Mouse (Mus musculus): ENCODE measurements around the gene Tfeb. TPM values are rescaled to one million over a fixed set of nuclear protein-coding genes. Genes with fewer than 3 reads are reported as not detected.

Tfeb gene
- polyA plus RNA-seq, 1 experiment: 7.6 TPM

- H3K79me3 ChIP-seq (ENCODE audit: low read depth): no peaks in the 10 kb centered on the region
- no peaks in the 10 kb centered on the region for H3K36me3 ChIP-seq (ENCODE audit: control insufficient read depth, insufficient read depth)
- peaks cover 39% of the 10 kb centered on the region for H3K27me3 ChIP-seq (ENCODE audit: control insufficient read depth, insufficient read depth, insufficient read length)
- no peak overlapping the region for H3ac ChIP-seq (ENCODE audit: control insufficient read depth, insufficient read length, low read depth)
- no peaks in the 10 kb centered on the region for H3K79me2 ChIP-seq (ENCODE audit: control insufficient read depth, insufficient read depth)
- TF ChIP-seq MAX (IDR thresholded peaks at IDR 0.05) (no peak), CEBPB (IDR thresholded peaks at IDR 0.05; ENCODE audit: low read depth) (no peak), FOSL1 (IDR thresholded peaks at IDR 0.05; ENCODE audit: insufficient read depth, low read length, poor library complexity, severe bottlenecking) (no peak), CTCF (IDR thresholded peaks at IDR 0.05; ENCODE audit: control insufficient read depth, insufficient read depth, insufficient read length) (no peak), USF1 (IDR thresholded peaks at IDR 0.05; ENCODE audit: low read depth) (no peak)
- no peak overlapping the region for H3K4me3 ChIP-seq (ENCODE audit: insufficient read depth, poor library complexity, severe bottlenecking)
These were observed 74.5 kb downstream of the Tfeb start for GRCm38 (mm10) chr17:47811265-47811800.

- Histone ChIP-seq H3K79me2 (ENCODE audit: control insufficient read depth, insufficient read depth) (no peaks in the 10 kb centered on the region), H3K36me3 (ENCODE audit: control insufficient read depth, insufficient read depth) (no peaks in the 10 kb centered on the region), H3K79me3 (ENCODE audit: low read depth) (no peaks in the 10 kb centered on the region), H3K4me3 (ENCODE audit: insufficient read depth, poor library complexity, severe bottlenecking) (no peak overlapping the region), H3ac (ENCODE audit: control insufficient read depth, insufficient read length, low read depth) (no peak overlapping the region), H3K27me3 (ENCODE audit: control insufficient read depth, insufficient read depth, insufficient read length) (peaks cover 39% of the 10 kb centered on the region)
- TF ChIP-seq FOSL1 (IDR thresholded peaks at IDR 0.05; ENCODE audit: insufficient read depth, low read length, poor library complexity, severe bottlenecking): no peak
- TF ChIP-seq USF1 (IDR thresholded peaks at IDR 0.05; ENCODE audit: low read depth): peak; percentile 34
These were observed 75.4 kb downstream of the Tfeb start for GRCm38 (mm10) chr17:47812200-47812599.

- Histone ChIP-seq H3K27me3 (ENCODE audit: control insufficient read depth, insufficient read depth, insufficient read length) (peaks cover 47% of the 10 kb centered on the region), H3K4me3 (ENCODE audit: insufficient read depth, poor library complexity, severe bottlenecking) (no peak overlapping the region), H3K79me3 (ENCODE audit: low read depth) (no peaks in the 10 kb centered on the region), H3K79me2 (ENCODE audit: control insufficient read depth, insufficient read depth) (no peaks in the 10 kb centered on the region), H3ac (ENCODE audit: control insufficient read depth, insufficient read length, low read depth) (no peak overlapping the region), H3K36me3 (ENCODE audit: control insufficient read depth, insufficient read depth) (no peaks in the 10 kb centered on the region)
- TF ChIP-seq MAX (IDR thresholded peaks at IDR 0.05): no peak
- TF ChIP-seq MYOG (IDR thresholded peaks at IDR 0.05; ENCODE audit: control insufficient read depth, extremely low read depth, insufficient read length): no peak
- TF ChIP-seq CEBPB (IDR thresholded peaks at IDR 0.05; ENCODE audit: low read depth): no peak
- TF ChIP-seq MYOD1 (IDR thresholded peaks at IDR 0.05; ENCODE audit: control insufficient read depth, insufficient read length, low read depth): no peak
- TF ChIP-seq CTCF (IDR thresholded peaks at IDR 0.05; ENCODE audit: control insufficient read depth, insufficient read depth, insufficient read length): no peak
- TF ChIP-seq USF1 (IDR thresholded peaks at IDR 0.05; ENCODE audit: low read depth): no peak
- TF ChIP-seq FOSL1 (IDR thresholded peaks at IDR 0.05; ENCODE audit: insufficient read depth, low read length, poor library complexity, severe bottlenecking): no peak
These were observed 76.8 kb downstream of the Tfeb start for GRCm38 (mm10) chr17:47813616-47814015.

GRCm38 (mm10) chr17:47814496-47814895, 77.7 kb downstream of the Tfeb start:
- H3K79me3 ChIP-seq (ENCODE audit: low read depth): no peaks in the 10 kb centered on the region
- no peaks in the 10 kb centered on the region for H3K36me3 ChIP-seq (ENCODE audit: control insufficient read depth, insufficient read depth)
- TF ChIP-seq MYOD1 (IDR thresholded peaks at IDR 0.05; ENCODE audit: control insufficient read depth, insufficient read length, low read depth) (no peak), MAX (IDR thresholded peaks at IDR 0.05) (no peak), CEBPB (IDR thresholded peaks at IDR 0.05; ENCODE audit: low read depth) (no peak), FOSL1 (IDR thresholded peaks at IDR 0.05; ENCODE audit: insufficient read depth, low read length, poor library complexity, severe bottlenecking) (no peak), MYOG (IDR thresholded peaks at IDR 0.05; ENCODE audit: control insufficient read depth, extremely low read depth, insufficient read length) (no peak), USF1 (IDR thresholded peaks at IDR 0.05; ENCODE audit: low read depth) (no peak), CTCF (IDR thresholded peaks at IDR 0.05; ENCODE audit: control insufficient read depth, insufficient read depth, insufficient read length) (no peak)
- H3K79me2 ChIP-seq (ENCODE audit: control insufficient read depth, insufficient read depth): no peaks in the 10 kb centered on the region
- no peak overlapping the region for H3K4me3 ChIP-seq (ENCODE audit: insufficient read depth, poor library complexity, severe bottlenecking)
- peaks cover 41% of the 10 kb centered on the region for H3K27me3 ChIP-seq (ENCODE audit: control insufficient read depth, insufficient read depth, insufficient read length)
- H3ac ChIP-seq (ENCODE audit: control insufficient read depth, insufficient read length, low read depth): no peak overlapping the region

- peaks cover 37% of the 10 kb centered on the region for H3K27me3 ChIP-seq (ENCODE audit: control insufficient read depth, insufficient read depth, insufficient read length)
- H3K79me2 ChIP-seq (ENCODE audit: control insufficient read depth, insufficient read depth): no peaks in the 10 kb centered on the region
- H3K79me3 ChIP-seq (ENCODE audit: low read depth): no peaks in the 10 kb centered on the region
- no peak overlapping the region for H3ac ChIP-seq (ENCODE audit: control insufficient read depth, insufficient read length, low read depth)
- H3K4me3 ChIP-seq (ENCODE audit: insufficient read depth, poor library complexity, severe bottlenecking): no peak overlapping the region
- H3K36me3 ChIP-seq (ENCODE audit: control insufficient read depth, insufficient read depth): no peaks in the 10 kb centered on the region
- TF ChIP-seq FOSL1 (IDR thresholded peaks at IDR 0.05; ENCODE audit: insufficient read depth, low read length, poor library complexity, severe bottlenecking) (no peak), USF1 (IDR thresholded peaks at IDR 0.05; ENCODE audit: low read depth) (no peak), MYOG (IDR thresholded peaks at IDR 0.05; ENCODE audit: control insufficient read depth, extremely low read depth, insufficient read length) (no peak), MYOD1 (IDR thresholded peaks at IDR 0.05; ENCODE audit: control insufficient read depth, insufficient read length, low read depth) (no peak), MAX (IDR thresholded peaks at IDR 0.05) (no peak), CEBPB (IDR thresholded peaks at IDR 0.05; ENCODE audit: low read depth) (no peak)
These were observed 78.6 kb downstream of the Tfeb start for GRCm38 (mm10) chr17:47815446-47815845.

- H3K4me3 ChIP-seq (ENCODE audit: insufficient read depth, poor library complexity, severe bottlenecking): no peak overlapping the region
- H3K36me3 ChIP-seq (ENCODE audit: control insufficient read depth, insufficient read depth): no peaks in the 10 kb centered on the region
These were observed 81.4 kb downstream of the Tfeb start for GRCm38 (mm10) chr17:47818038-47818725.

More at GRCm38 (mm10) chr17:47818038-47818725, 81.4 kb downstream of the Tfeb start:
- peaks cover 35% of the 10 kb centered on the region for H3K27me3 ChIP-seq (ENCODE audit: control insufficient read depth, insufficient read depth, insufficient read length)
- H3K79me2 ChIP-seq (ENCODE audit: control insufficient read depth, insufficient read depth): no peaks in the 10 kb centered on the region
- no peaks in the 10 kb centered on the region for H3K79me3 ChIP-seq (ENCODE audit: low read depth)
- TF ChIP-seq MYOG (IDR thresholded peaks at IDR 0.05; ENCODE audit: control insufficient read depth, extremely low read depth, insufficient read length): no peak
- TF ChIP-seq USF1 (IDR thresholded peaks at IDR 0.05; ENCODE audit: low read depth): no peak
- TF ChIP-seq CEBPB (IDR thresholded peaks at IDR 0.05; ENCODE audit: low read depth): no peak
- no peak for TF ChIP-seq MYOD1 (IDR thresholded peaks at IDR 0.05; ENCODE audit: control insufficient read depth, insufficient read length, low read depth)
- no peak for TF ChIP-seq MAX (IDR thresholded peaks at IDR 0.05)
- no peak for TF ChIP-seq CTCF (IDR thresholded peaks at IDR 0.05; ENCODE audit: control insufficient read depth, insufficient read depth, insufficient read length)
- TF ChIP-seq FOSL1 (IDR thresholded peaks at IDR 0.05; ENCODE audit: insufficient read depth, low read length, poor library complexity, severe bottlenecking): no peak
- H3ac ChIP-seq (ENCODE audit: control insufficient read depth, insufficient read length, low read depth): no peak overlapping the region
